Comparison of ENCODE assay signal across 14 mouse cellular contexts in genomic region chr1:78190386-78191111, GRCm38 (mm10). TPM values are rescaled to one million over a fixed set of nuclear protein-coding genes. Genes with fewer than 3 reads are reported as not detected.
DNase-seq lines count a peak whose midpoint lies in the region; ATAC-seq and TF ChIP-seq lines count a peak whose summit lies in the region.
"Had no signal": no experiment of that assay in that cellular context is flagged by ENCODE, and none has a peak within 500 bp of the region (broad histone marks: within the 10 kb centered on the region; RNA-seq: fewer than 3 reads in every experiment).

No protein-coding gene starts in this region.

- no peak for TF ChIP-seq POLR2A in embryonic fibroblast, embryonic 13.5 days (IDR thresholded peaks at IDR 0.05; ENCODE audit: low read depth, low read length)

- H3K27ac ChIP-seq in embryonic fibroblast, embryonic 13.5 days (ENCODE audit: insufficient read depth, low read length): peak overlapping the region; percentile 14; the same call in 1 of the 2 replicates
- H3K27ac ChIP-seq in limb, embryonic 11.5 days (replicated peaks; ENCODE audit: low read depth, low read length): no peak overlapping the region
- peak overlapping the region; percentile 95 for H3K27ac ChIP-seq in neural tube, embryonic 11.5 days (ENCODE audit: low read depth, low read length)

- H3K27me3 ChIP-seq in limb, embryonic 11.5 days (ENCODE audit: control insufficient read depth, insufficient read depth, low read length): peaks cover 80% of the 10 kb centered on the region
- peaks cover 65% of the 10 kb centered on the region for H3K27me3 ChIP-seq in neural tube, embryonic 11.5 days (ENCODE audit: control insufficient read depth, insufficient read depth, low read length)

- H3K36me3 ChIP-seq in limb, embryonic 11.5 days (ENCODE audit: control insufficient read depth, insufficient read depth, low read length): no peaks in the 10 kb centered on the region
- no peaks in the 10 kb centered on the region for H3K36me3 ChIP-seq in neural tube, embryonic 11.5 days (ENCODE audit: control insufficient read depth, insufficient read depth, low read length)

- ATAC-seq in limb, embryonic 11.5 days (ENCODE audit: insufficient number of reproducible peaks, low FRiP score, low TSS enrichment, low read depth): no peak
- ATAC-seq in neural tube, embryonic 11.5 days (ENCODE audit: insufficient read depth, low FRiP score, low TSS enrichment): peak; percentile 73
- no peak for ATAC-seq in monocyte, adult 5-6 weeks (replicated peaks; ENCODE audit: insufficient number of reproducible peaks, low FRiP score, low TSS enrichment, poor library complexity, severe bottlenecking)
- ATAC-seq: liver, postnatal 0 days had no signal

- peak overlapping the region; percentile 45; the same call in 1 of the 2 replicates for H3K4me2 ChIP-seq in limb, embryonic 11.5 days (ENCODE audit: low read depth, severe bottlenecking)
- H3K4me2 ChIP-seq in neural tube, embryonic 11.5 days (ENCODE audit: low read depth): peak overlapping the region; percentile 78

- WGBS in limb, embryonic 11.5 days: 3% methylated on average over 12 of the region's 12 CpGs
- whole genome bisulfite sequencing in neural tube, embryonic 11.5 days: 2% methylated on average over 12 of the region's 12 CpGs

- no peak overlapping the region for H3K4me3 ChIP-seq in embryonic fibroblast, embryonic 13.5 days (ENCODE audit: insufficient read depth, low read length)
- no peak overlapping the region for H3K4me3 ChIP-seq in limb, embryonic 11.5 days (ENCODE audit: low read depth, low read length)
- peak overlapping the region; percentile 69 for H3K4me3 ChIP-seq in neural tube, embryonic 11.5 days (ENCODE audit: low read depth, low read length)

- 0 out of 2 replicates have a peak, but pooled peaks cover 3% of the 10 kb centered on the region for H3K4me1 ChIP-seq in embryonic fibroblast, embryonic 13.5 days (ENCODE audit: control insufficient read depth, insufficient read depth, low read length)
- H3K4me1 ChIP-seq in limb, embryonic 11.5 days (ENCODE audit: control insufficient read depth, insufficient read depth, low read length): peaks cover 11% of the 10 kb centered on the region
- peaks cover 13% of the 10 kb centered on the region for H3K4me1 ChIP-seq in neural tube, embryonic 11.5 days (ENCODE audit: control insufficient read depth, insufficient read depth, low read length)

- H3K9ac ChIP-seq in limb, embryonic 11.5 days (ENCODE audit: low read length): no peak overlapping the region
- H3K9ac ChIP-seq in neural tube, embryonic 11.5 days (ENCODE audit: low read length): peak overlapping the region; percentile 91
- H3K9ac ChIP-seq: liver, postnatal 0 days had no signal

- intact Hi-C loops in left cerebral cortex, postnatal 10 days (cut with DNase I): loop anchor here (5.0 kb wide), 1 partner anchor 48 kb away; no protein-coding TSS in a partner anchor
- intact Hi-C loops in heart, postnatal 36 days (cut with DNase I): no loop called here

- no peaks in the 10 kb centered on the region for H3K9me3 ChIP-seq in limb, embryonic 11.5 days (ENCODE audit: control insufficient read depth, low read length)
- H3K9me3 ChIP-seq in neural tube, embryonic 11.5 days (ENCODE audit: control insufficient read depth, low read length): no peaks in the 10 kb centered on the region
- H3K9me3 ChIP-seq: megakaryocyte, embryonic 14.5 days had no signal

- DNase-seq in embryo, embryonic 10 days (ENCODE audit: low spot score): peak; percentile 74
- no peak for DNase-seq in embryo, embryonic 9.5 days (ENCODE audit: extremely low spot score)
- DNase-seq in limb, embryonic 11.5 days (ENCODE audit: low spot score): no peak
- DNase-seq in neural tube, embryonic 11.5 days (ENCODE audit: low spot score): peak; percentile 71
- no peak for DNase-seq in left cerebral cortex, postnatal 10 days (ENCODE audit: extremely low spot score in 1 of 2, low spot score in 2 of 2)
- DNase-seq in heart, postnatal 36 days: no peak
- DNase-seq: adrenal gland, postnatal 14 days; cerebellum, adult 11-12 months; gastrocnemius, postnatal 14 days; kidney, adult 18-20 months; liver, postnatal 0 days had no signal

- TF ChIP-seq CTCF in embryonic fibroblast, embryonic 13.5 days (IDR thresholded peaks at IDR 0.05; ENCODE audit: borderline replicate concordance, insufficient read depth, low read length): no peak

RNA-seq across cellular contexts. Expression of gene Pax3, which starts 6.4 kb away (rescaled TPM):
- polyA plus RNA-seq in embryonic fibroblast, embryonic 13.5 days (2011; ENCODE audit: insufficient read length, low read depth, missing spikeins): 2.8 and 6.4 TPM in 2 replicates
- polyA plus RNA-seq in limb, embryonic 11.5 days (2014; fragmentation: Nextera tagmentation; extraction: Ambion mirVana): 5.0 and 5.6 TPM in 2 replicates
- polyA plus RNA-seq in neural tube, embryonic 11.5 days (2014; fragmentation: Nextera tagmentation; extraction: Ambion mirVana): 36.2 and 42.8 TPM in 2 replicates
- not detected for total RNA-seq in left cerebral cortex, postnatal 10 days (2021)
- total RNA-seq in heart, postnatal 36 days (2021): not detected
- not detected in 3 replicates for total RNA-seq in monocyte, adult 5-6 weeks (2017)
- total RNA-seq: adrenal gland, postnatal 14 days; gastrocnemius, postnatal 14 days had no signal
- polyA plus RNA-seq: liver, postnatal 0 days had no signal

Comparison
In these comparisons a context has a peak if more than half of its experiments do, and no peak if none do; other contexts are left out.
1. DNase-seq: peak in embryo, embryonic 10 days (single experiment) and neural tube, embryonic 11.5 days (single experiment); none in embryo, embryonic 9.5 days (single experiment), limb, embryonic 11.5 days (single experiment), left cerebral cortex, postnatal 10 days (0 of 2) and heart, postnatal 36 days (0 of 2).